Mouse (Mus musculus) MEL (cell line): ENCODE data around the gene Fbxl2. TPM values are rescaled to one million over a fixed set of nuclear protein-coding genes. Genes with fewer than 3 reads are reported as not detected.

Experiments used
- DNase-seq: peaks from one replicate; pipeline ENCODE4 v3.0.0; 2011; ENCODE audit warnings: low read depth, low spot score
- H3K27ac ChIP-seq: 2 replicates; pipeline ENCODE4 v1.5.1; 2012; ENCODE audit warnings: low read depth, mild to moderate bottlenecking, control low read depth, low read length, moderate library complexity; ENCODE audit not compliant: control insufficient read depth
- H3K27me3 ChIP-seq, 2 experiments: fragments of 150-350 bp in 1 of 2; sonication (generic) in 1 of 2; 2 replicates each; pipeline ENCODE4 v1.6.1; 2012; ENCODE audit warnings: low read length in 2 of 2, mild to moderate bottlenecking in 2 of 2, improper control_type of control experiment in 1 of 2, moderate library complexity in 1 of 2; ENCODE audit not compliant: insufficient read depth in 2 of 2, control insufficient read depth in 1 of 2
- H3K36me3 ChIP-seq, 2 experiments: 2 replicates each; pipeline ENCODE4 v1.6.1; 2012 to 2014; ENCODE audit warnings: low read length in 2 of 2, improper control_type of control experiment in 1 of 2, inconsistent platforms in 1 of 2, mild to moderate bottlenecking in 1 of 2; ENCODE audit not compliant: insufficient read depth in 2 of 2, control insufficient read depth in 1 of 2
- H3K4me1 ChIP-seq, 2 experiments: fragments of 150-350 bp in 1 of 2; sonication (generic) in 1 of 2; 2 replicates each; pipeline ENCODE4 v1.6.1; 2012; ENCODE audit warnings: low read length in 2 of 2, improper control_type of control experiment in 1 of 2, mild to moderate bottlenecking in 1 of 2; ENCODE audit not compliant: insufficient read depth in 2 of 2, control insufficient read depth in 1 of 2
- H3K4me3 ChIP-seq, 2 experiments: fragments of 150-350 bp in 1 of 2; sonication (generic) in 1 of 2; 2 replicates each; pipeline ENCODE4 v1.5.1; 2012; ENCODE audit warnings: low read depth in 2 of 2, low read length in 2 of 2, mild to moderate bottlenecking in 2 of 2, moderate library complexity in 2 of 2, control low read depth in 1 of 2, improper control_type of control experiment in 1 of 2; ENCODE audit not compliant: control insufficient read depth in 1 of 2, insufficient read depth in 1 of 2
- H3K79me2 ChIP-seq: 2 replicates; pipeline ENCODE4 v1.6.1; 2012; ENCODE audit warnings: mild to moderate bottlenecking, low read length, moderate library complexity; ENCODE audit not compliant: control insufficient read depth, poor library complexity, insufficient read depth
- H3K9ac ChIP-seq: 2 replicates; pipeline ENCODE4 v1.6.1; 2012; ENCODE audit warnings: low read depth, mild to moderate bottlenecking, control low read depth, low read length, moderate library complexity; ENCODE audit not compliant: control insufficient read depth, poor library complexity, severe bottlenecking
- H3K9me3 ChIP-seq: fragments of 150-350 bp; sonication (generic); replicated peaks from 2 replicates; pipeline ENCODE4 v1.6.1; 2012; ENCODE audit warnings: mild to moderate bottlenecking, low read length, improper control_type of control experiment, moderate library complexity; ENCODE audit not compliant: insufficient read depth
- BHLHE40 ChIP-seq: IDR thresholded peaks from 2 replicates; pipeline ENCODE4 v1.6.1; 2012; ENCODE audit warnings: low read depth, mild to moderate bottlenecking, inconsistent platforms, low read length, improper control_type of control experiment, borderline replicate concordance
- ELF1 ChIP-seq: IDR thresholded peaks from 2 replicates; pipeline ENCODE4 v1.6.1; 2014; ENCODE audit warnings: low read depth, mild to moderate bottlenecking, inconsistent platforms, low read length, improper control_type of control experiment, moderate library complexity
- ETS1 ChIP-seq: IDR thresholded peaks from 2 replicates; pipeline ENCODE4 v1.6.1; 2012; ENCODE audit warnings: low read depth, mild to moderate bottlenecking, inconsistent platforms, low read length, improper control_type of control experiment, moderate library complexity
- GABPA ChIP-seq: IDR thresholded peaks from 2 replicates; pipeline ENCODE4 v1.6.1; 2012; ENCODE audit warnings: low read depth, mild to moderate bottlenecking, inconsistent platforms, low read length, improper control_type of control experiment, moderate library complexity
- HCFC1 ChIP-seq: IDR thresholded peaks from 2 replicates; pipeline ENCODE4 v1.6.1; 2012; ENCODE audit warnings: low read depth, mild to moderate bottlenecking, inconsistent platforms, low read length, improper control_type of control experiment, moderate library complexity
- MAX ChIP-seq: IDR thresholded peaks from 2 replicates; pipeline ENCODE4 v1.6.1; 2011; ENCODE audit warnings: low read length, improper control_type of control experiment
- MAZ ChIP-seq: IDR thresholded peaks from 2 replicates; pipeline ENCODE4 v1.6.1; 2012; ENCODE audit warnings: low read depth, mild to moderate bottlenecking, inconsistent platforms, low read length, improper control_type of control experiment
- MXI1 ChIP-seq: IDR thresholded peaks from 2 replicates; pipeline ENCODE4 v1.6.1; 2011; ENCODE audit warnings: mild to moderate bottlenecking, low read depth, low read length, improper control_type of control experiment
- NRF1 ChIP-seq: IDR thresholded peaks from 2 replicates; pipeline ENCODE4 v1.6.1; 2014; ENCODE audit warnings: low read depth, mild to moderate bottlenecking, inconsistent platforms, low read length, improper control_type of control experiment, moderate library complexity; ENCODE audit not compliant: poor library complexity, insufficient read depth, severe bottlenecking
- POLR2A ChIP-seq, 2 experiments: IDR thresholded peaks; 2 replicates each; pipeline ENCODE4 v1.6.1; 2011 to 2012; ENCODE audit warnings: low read length in 2 of 2, mild to moderate bottlenecking in 2 of 2, control low read depth in 1 of 2, improper control_type of control experiment in 1 of 2, low read depth in 1 of 2, moderate library complexity in 1 of 2; ENCODE audit not compliant: control insufficient read depth in 1 of 2, insufficient read depth in 1 of 2, poor library complexity in 1 of 2
- RCOR1 ChIP-seq: IDR thresholded peaks from 2 replicates; pipeline ENCODE4 v1.6.1; 2012; ENCODE audit warnings: low read depth, mild to moderate bottlenecking, inconsistent platforms, low read length, improper control_type of control experiment
- TAL1 ChIP-seq: IDR thresholded peaks from 2 replicates; pipeline ENCODE4 v1.6.1; 2012; ENCODE audit warnings: mild to moderate bottlenecking, inconsistent platforms, low read length, moderate library complexity, mixed read lengths
- TBP ChIP-seq: IDR thresholded peaks from 2 replicates; pipeline ENCODE4 v1.8.0; 2011; ENCODE audit warnings: low read depth, low read length, improper control_type of control experiment
- UBTF ChIP-seq: IDR thresholded peaks from 2 replicates; pipeline ENCODE4 v1.6.1; 2012; ENCODE audit warnings: low read depth, mild to moderate bottlenecking, inconsistent platforms, low read length, improper control_type of control experiment, moderate library complexity, borderline replicate concordance; ENCODE audit not compliant: insufficient read depth
- USF2 ChIP-seq, 2 experiments: IDR thresholded peaks; 2 replicates each; pipeline ENCODE4 v1.6.1; 2011 to 2012; ENCODE audit warnings: improper control_type of control experiment in 2 of 2, low read length in 2 of 2, borderline replicate concordance in 1 of 2, inconsistent platforms in 1 of 2, low read depth in 1 of 2, mild to moderate bottlenecking in 1 of 2; ENCODE audit not compliant: insufficient read depth in 1 of 2
- polyA plus RNA-seq, 2 experiments: library from polyadenylated mRNA; stranded (reverse) in 1 of 2; unstranded in 1 of 2; fragments of >175 nt in 1 of 2; fragments of >200 nt in 1 of 2; gene quantifications; 2 replicates each; pipeline versions ENCODE4 v1.2.1 to v1.2.4; 2012; ENCODE audit warnings: low replicate concordance in 2 of 2, low read depth in 1 of 2; ENCODE audit not compliant: insufficient read length in 2 of 2, insufficient read depth in 1 of 2, missing spikeins in 1 of 2
- total RNA-seq: library from RNA; depleted of rRNA; stranded (reverse); fragments of 300-350 nt; gene quantifications from 2 replicates; pipeline ENCODE4 v1.2.3, GENCODE M21; 2012

Fbxl2 gene
- total and polyA plus RNA-seq, 3 experiments, result 1.8 to 3.0 TPM; not detected in 1

DNA sequence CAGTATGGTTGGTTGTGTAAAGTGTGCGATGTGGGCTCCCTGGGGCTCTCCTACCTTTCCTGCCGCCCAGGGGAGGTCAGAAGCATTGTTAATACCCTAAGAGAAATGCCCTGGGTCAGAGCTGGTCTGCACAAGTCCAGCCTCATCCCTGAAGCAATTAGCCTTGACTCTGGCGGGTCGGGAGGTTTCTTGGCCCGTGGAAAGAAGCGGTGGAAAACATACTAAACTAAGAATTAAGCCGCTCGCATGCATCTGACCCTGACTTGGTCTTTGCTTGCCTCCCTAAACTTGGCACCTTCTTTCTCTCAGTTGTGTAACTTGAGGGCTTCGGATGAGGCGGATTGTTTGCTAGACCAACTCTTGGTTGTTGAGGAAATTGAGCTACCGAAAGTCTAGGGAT, 113.5 kb downstream of the Fbxl2 start:
- Histone ChIP-seq H3K9ac (peak overlapping the region; percentile 92), H3K79me2 (peaks cover 55% of the 10 kb centered on the region), H3K4me3 (peak overlapping the region; percentile 82 to 93), H3K9me3 (no peaks in the 10 kb centered on the region), H3K4me1 (peaks cover 19 to 37% of the 10 kb centered on the region in 2 experiments), H3K27me3 (no peaks in the 10 kb centered on the region), H3K36me3 (peaks cover 4 to 48% of the 10 kb centered on the region in 2 experiments), H3K27ac (peak overlapping the region; percentile 77)
- TF ChIP-seq NRF1 (no peak), USF2 (IDR thresholded peaks at IDR 0.05; ENCODE audit: borderline replicate concordance in 1 of 2, insufficient read depth in 1 of 2, low read depth in 1 of 2, low read length in 2 of 2) (no peak), MAX (no peak; the same call in 1 of the 2 replicates), TAL1 (no peak)
- peak; percentile 45 for DNase-seq

- H3K9ac ChIP-seq, result peak overlapping the region; percentile 92
- no peaks in the 10 kb centered on the region for H3K9me3 ChIP-seq
- peak overlapping the region; percentile 77 for H3K27ac ChIP-seq
- H3K36me3 ChIP-seq, result peaks cover 4 to 48% of the 10 kb centered on the region in 2 experiments
- TF ChIP-seq POLR2A (IDR thresholded peaks at IDR 0.05; ENCODE audit: control insufficient read depth in 1 of 2, insufficient read depth in 1 of 2, low read depth in 1 of 2, low read length in 2 of 2, poor library complexity in 1 of 2) (0 out of 4 replicates have a peak, but pooled peaks of 1 of the 2 experiments have one; percentile 34), UBTF (no peak), RCOR1 (no peak), MXI1 (peak; percentile 58; the same call in 1 of the 2 replicates), GABPA (no peak), BHLHE40 (no peak), MAZ (no peak), MAX (no peak; the same call in 1 of the 2 replicates), ETS1 (peak; percentile 63), ELF1 (no peak), NRF1 (no peak), HCFC1 (0 out of 2 replicates have a peak, but pooled peaks have one; percentile 27), TBP (0 out of 2 replicates have a peak, but pooled peaks have one; percentile 39)
- no peaks in the 10 kb centered on the region for H3K27me3 ChIP-seq
- DNase-seq, result peak; percentile 74
- peaks cover 51% of the 10 kb centered on the region for H3K79me2 ChIP-seq
- H3K4me1 ChIP-seq, result peaks cover 19 to 37% of the 10 kb centered on the region in 2 experiments
- peak overlapping the region; percentile 82 to 93 for H3K4me3 ChIP-seq
These were observed 113.9 kb downstream of the Fbxl2 start for GRCm38 (mm10) chr9:113932100-113932470.
